Mouse (Mus musculus) ES-CJ7 (cell line): Measurements from ENCODE around the gene Hexdc.

Experiments used
- DNase-seq: peaks from one replicate; pipeline ENCODE4 v3.0.0; 2011; ENCODE audit warnings: low read depth, low spot score

Gene Hexdc

GRCm38 (mm10) chr11:121204161-121205006, at the start of gene Hexdc, which contains the start of gene Ogfod3:
Hexdc (plus strand) TSS chr11:121204433.
Ogfod3 (minus strand) TSS chr11:121204711.
- peak; percentile 100 for DNase-seq

DNA sequence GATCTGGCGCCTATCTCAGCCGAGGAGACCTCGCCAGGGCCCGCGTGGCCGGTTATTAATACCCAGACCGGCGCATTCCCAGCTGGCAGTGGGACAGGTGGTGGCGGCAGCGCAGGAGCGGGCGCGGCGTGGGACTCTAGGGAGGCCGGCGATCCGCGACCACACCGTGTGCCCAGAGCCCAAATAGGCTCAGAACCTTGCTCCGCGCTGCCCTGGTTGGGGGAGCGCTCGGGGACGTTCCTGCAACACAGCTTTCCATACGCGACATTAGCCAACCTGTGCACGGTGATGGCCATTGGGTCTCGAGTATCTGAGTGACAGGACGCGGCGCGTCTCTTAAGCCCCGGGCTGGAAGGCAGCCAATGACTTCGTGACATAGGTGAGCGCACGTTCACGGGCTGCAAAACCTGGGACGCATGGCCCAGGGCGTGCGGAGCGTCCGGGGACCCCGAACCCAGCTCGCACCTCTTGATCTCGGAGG, 47.8 kb upstream of the Hexdc start:
- DNase-seq, result peak; percentile 28

DNA sequence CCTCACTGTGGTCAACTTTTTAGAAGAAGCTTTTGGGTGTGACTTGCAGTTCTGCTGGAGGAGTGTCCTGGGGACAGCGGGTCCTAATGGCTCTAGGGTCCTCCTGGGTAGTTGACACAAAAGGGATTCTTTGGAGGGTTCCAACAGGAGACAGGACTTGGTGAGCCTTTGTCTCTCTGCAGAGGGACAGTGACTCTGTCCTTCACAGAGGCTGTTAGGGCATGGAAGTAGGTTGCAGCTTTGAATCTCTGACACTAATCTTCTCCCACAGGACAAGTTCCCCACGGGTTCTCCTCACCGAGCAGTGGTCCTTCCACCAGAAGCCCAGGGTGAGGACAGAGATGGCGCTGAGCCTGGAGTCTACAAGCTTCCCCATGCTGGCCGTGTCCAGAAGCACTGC, 44.3 kb upstream of the Hexdc start, which contains the start of gene Uts2r:
Gene Uts2r, plus strand, starts transcription at position 301 of the 400 bp plus-strand sequence.
- no peak for DNase-seq

GRCm38 (mm10) chr11:121160636-121161346, 43.4 kb upstream of the Hexdc start:
- DNase-seq, result no peak

GRCm38 (mm10) chr11:121163751-121164150, 40.5 kb upstream of the Hexdc start:
- DNase-seq, result no peak

DNA sequence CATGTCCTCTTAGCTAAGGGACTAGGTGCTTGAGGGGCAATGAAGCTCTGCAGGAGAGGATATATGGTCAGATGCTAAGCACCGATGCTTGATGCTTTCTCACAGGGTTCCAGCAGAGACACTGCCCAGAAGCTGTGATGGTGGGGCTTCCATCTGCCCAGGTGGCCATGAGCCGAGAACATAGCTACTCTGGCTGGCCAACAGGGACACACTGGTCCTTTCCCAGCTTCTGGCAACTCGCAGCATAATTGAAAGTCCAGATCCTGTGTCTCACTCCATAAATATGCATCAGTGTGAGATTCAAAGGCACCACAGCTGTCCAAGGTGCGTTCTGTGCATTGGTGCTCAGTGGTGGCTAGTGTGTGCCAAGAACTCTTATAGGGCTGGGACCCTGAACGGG, 31.0 kb upstream of the Hexdc start:
- DNase-seq, result no peak

- DNase-seq, result no peak
Observed at GRCm38 (mm10) chr11:121174234-121174633, 30.0 kb upstream of the Hexdc start.

- peak; percentile 69 for DNase-seq
Observed at GRCm38 (mm10) chr11:121176285-121177270, 27.7 kb upstream of the Hexdc start.

DNA sequence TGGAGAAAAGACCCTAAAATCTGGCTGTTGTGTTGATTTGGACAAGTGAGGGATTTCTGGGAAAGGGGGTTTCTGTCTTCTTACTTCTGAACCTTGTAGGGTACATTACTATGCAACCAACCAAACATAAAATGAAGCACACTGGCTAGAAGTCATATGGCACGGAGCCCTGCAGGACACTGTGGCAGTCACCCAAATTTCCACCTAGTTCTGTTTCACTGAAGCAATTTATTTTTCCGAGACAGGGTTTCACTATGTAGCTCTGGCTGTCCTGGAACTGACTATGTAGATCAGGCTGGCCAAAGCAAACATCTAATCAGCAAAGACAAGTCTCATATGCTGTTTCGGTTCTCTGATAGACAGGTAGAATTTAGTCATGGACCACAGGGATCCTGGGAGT, 14.6 kb upstream of the Hexdc start:
- no peak for DNase-seq

DNA sequence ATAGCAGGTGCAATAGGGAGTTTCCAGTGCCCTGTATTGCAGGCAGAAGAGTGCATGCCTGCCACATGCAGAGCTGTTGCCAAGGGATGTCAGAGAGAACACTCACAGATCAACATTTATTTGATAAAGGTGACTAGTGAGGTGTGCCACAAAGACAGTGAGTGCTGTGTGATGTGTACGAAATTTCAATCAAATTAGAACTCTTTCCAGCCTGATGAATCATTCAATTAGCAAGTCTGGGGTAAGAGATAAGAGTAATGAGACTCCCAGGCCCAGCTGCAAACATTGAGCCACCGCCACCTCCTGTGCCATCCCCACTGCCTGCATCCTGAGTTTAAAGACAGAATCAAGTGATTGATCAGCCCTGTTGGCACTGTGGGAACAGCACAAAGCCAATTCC, 11.5 kb upstream of the Hexdc start:
- DNase-seq, result no peak

DNA sequence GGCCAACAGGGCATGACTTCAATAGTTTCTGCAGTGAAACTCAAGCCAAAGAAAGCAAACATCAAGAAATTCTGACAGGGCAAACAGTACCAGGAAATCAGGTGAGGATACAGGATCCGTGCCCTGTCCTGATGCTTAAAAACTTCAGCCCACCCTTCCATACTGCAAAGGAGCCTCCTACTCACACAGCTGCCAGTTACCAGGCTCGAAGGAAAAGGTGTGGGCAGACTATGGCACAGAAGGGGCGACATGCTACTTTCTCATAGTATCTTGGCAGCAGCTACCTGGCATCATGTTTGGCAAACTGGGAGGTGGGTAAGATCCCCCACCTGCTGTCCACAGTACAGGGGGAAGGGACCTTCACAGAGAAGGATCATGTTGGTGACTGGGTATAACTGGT, 10.8 kb upstream of the Hexdc start:
- no peak for DNase-seq

GRCm38 (mm10) chr11:121198622-121199021, 5.6 kb upstream of the Hexdc start:
- DNase-seq, result no peak

DNA sequence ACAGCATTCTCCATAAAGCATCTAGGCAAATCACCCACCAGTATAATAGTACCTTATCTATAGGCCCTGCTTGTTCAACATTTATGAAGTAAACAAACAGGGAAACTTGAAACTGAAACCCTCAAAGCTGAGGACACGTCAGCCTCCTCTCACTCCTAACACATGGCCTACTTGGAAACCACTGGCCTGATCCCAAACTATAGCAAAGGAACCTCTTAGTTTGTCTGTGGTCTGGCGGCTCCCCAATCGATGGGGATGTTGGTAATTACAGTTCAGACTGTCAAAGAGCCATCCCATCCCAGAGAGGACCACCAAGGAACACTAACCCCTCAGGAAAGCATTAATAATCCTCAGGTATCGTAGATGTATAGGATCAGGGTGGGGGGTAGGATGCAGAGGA, 4.4 kb upstream of the Hexdc start:
- DNase-seq, result no peak

- DNase-seq, result no peak
Observed at GRCm38 (mm10) chr11:121200781-121201180, 3.5 kb upstream of the Hexdc start.

GRCm38 (mm10) chr11:121201436-121202198, 2.6 kb upstream of the Hexdc start:
- peak; percentile 62 for DNase-seq

- no peak for DNase-seq
Observed at GRCm38 (mm10) chr11:121203859-121204160, 423 bp upstream of the Hexdc start.

DNA sequence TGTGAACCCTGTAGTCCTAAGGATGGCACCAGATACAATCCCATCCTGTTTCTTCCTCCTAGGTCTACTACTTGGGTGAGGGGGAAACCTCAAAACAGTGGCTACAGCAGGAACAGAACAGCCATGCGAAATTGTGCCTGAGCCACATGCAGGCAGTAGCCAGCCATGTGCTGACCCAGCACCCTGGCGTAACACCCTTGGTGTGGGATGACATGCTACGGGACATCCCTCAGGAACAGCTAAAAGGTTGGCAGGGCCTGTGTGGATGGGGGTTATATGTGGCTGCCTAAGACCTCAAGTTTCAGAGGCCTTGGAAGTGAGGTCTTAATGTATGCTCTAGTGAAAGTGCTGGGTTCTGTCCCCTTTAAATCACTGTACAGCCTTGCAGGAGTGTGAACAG, 12.6 kb downstream of the Hexdc start:
- no peak for DNase-seq

- DNase-seq, result no peak
Observed at GRCm38 (mm10) chr11:121219776-121220175, 15.5 kb downstream of the Hexdc start.

DNA sequence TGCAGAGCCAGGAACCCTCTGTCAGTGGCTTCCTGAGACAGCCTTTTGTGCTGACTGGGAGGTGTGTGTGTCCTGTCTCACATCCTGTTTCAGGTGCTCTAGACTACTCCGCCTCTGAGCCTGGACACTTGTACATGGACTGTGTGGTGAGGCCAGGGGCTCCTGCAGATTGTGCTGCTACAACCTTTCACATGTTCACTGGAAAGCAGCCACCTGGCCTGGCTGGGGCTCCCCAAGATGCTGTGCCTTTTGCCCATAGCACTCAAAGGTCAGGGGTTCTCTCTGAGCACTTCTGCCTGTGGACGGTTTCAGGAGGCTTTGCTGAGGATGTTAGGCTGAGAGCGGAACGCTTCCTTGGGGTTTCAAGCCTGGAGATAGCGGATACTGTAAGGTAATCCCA, 16.5 kb downstream of the Hexdc start:
- no peak for DNase-seq

DNA sequence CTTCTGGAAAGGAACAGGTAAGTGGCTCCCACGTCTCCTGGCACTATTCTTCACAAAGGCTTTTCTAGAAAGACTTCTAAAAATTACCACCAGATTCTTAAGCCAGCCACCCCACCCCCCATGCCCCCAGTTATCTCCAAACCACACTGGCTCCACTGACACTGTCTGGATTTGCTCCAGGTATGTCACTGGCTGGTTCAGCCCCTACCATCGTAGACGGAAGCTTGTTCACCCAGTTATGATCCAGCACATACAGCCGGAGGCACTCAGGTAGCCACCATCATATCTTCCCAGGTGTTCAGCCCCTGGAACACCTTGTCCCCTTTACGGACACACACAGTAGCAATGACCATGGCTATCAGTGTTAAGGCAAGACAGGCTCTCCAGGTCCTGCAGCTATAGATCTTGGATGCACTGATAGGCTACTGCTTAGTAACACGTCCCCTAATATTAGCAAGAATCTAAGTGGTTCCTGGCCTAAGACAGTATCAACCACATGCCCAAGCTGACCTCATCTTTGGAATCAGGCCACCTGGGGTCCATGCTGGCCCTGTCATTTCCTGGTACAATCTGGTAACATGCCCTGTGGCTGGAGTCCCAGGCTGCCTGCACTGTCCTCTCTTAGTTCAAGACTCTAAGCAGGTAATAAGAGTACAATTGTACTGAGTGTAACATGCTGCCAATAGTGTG, 17.2 kb downstream of the Hexdc start:
- no peak for DNase-seq
